Mouse (Mus musculus): ENCODE data around the gene Aen. TPM values are rescaled to one million over a fixed set of nuclear protein-coding genes. Genes with fewer than 3 reads are reported as not detected.

The Aen gene
- total and polyA plus RNA-seq, 2 experiments from 2014 or later, result 40.3 to 48.5 TPM

- Histone ChIP-seq H3K4me2 (ENCODE audit: low read depth, low read length, poor library complexity, severe bottlenecking) (no peak overlapping the region), H3K9ac (replicated peaks; ENCODE audit: low read length, poor library complexity, severe bottlenecking) (no peak overlapping the region), H3K27me3 (ENCODE audit: insufficient read depth, low read length) (no peaks in the 10 kb centered on the region), H3K36me3 (ENCODE audit: insufficient read depth, low read length) (no peaks in the 10 kb centered on the region), H3K9me3 (ENCODE audit: low read length) (no peaks in the 10 kb centered on the region), H3K4me1 (ENCODE audit: insufficient read depth, low read length) (peaks cover 4% of the 10 kb centered on the region; the same call in 1 of the 2 replicates), H3K27ac (ENCODE audit: low read depth, low read length) (no peak overlapping the region), H3K4me3 (ENCODE audit: low read depth, low read length) (no peak overlapping the region)
- no peak for TF ChIP-seq CTCF (IDR thresholded peaks at IDR 0.05)
- ATAC-seq (ENCODE audit: low FRiP score), result no peak
- WGBS, result 76% methylated on average over 7 of the region's 7 CpGs
- DNase-seq (ENCODE audit: low spot score), result no peak
Measured at GRCm38 (mm10) chr7:78863796-78864445, 31.7 kb upstream of the Aen start.

- WGBS, result 82% methylated on average over 4 of the region's 4 CpGs
- H3K27me3 ChIP-seq (ENCODE audit: insufficient read depth, low read length), result no peaks in the 10 kb centered on the region
- no peak overlapping the region for H3K4me3 ChIP-seq (ENCODE audit: low read depth, low read length)
- H3K4me1 ChIP-seq (ENCODE audit: insufficient read depth, low read length), result peaks cover 4% of the 10 kb centered on the region; the same call in 1 of the 2 replicates
- TF ChIP-seq CTCF (IDR thresholded peaks at IDR 0.05), result no peak
- ATAC-seq (ENCODE audit: low FRiP score), result no peak
- no peak for DNase-seq (ENCODE audit: low spot score)
- no peak overlapping the region for H3K4me2 ChIP-seq (ENCODE audit: low read depth, low read length, poor library complexity, severe bottlenecking)
- H3K9me3 ChIP-seq (ENCODE audit: low read length), result no peaks in the 10 kb centered on the region
- H3K9ac ChIP-seq (replicated peaks; ENCODE audit: low read length, poor library complexity, severe bottlenecking), result no peak overlapping the region
- H3K27ac ChIP-seq (ENCODE audit: low read depth, low read length), result no peak overlapping the region
- H3K36me3 ChIP-seq (ENCODE audit: insufficient read depth, low read length), result no peaks in the 10 kb centered on the region
Measured at GRCm38 (mm10) chr7:78864446-78864802, 31.2 kb upstream of the Aen start.

GRCm38 (mm10) chr7:78865212-78865949, 30.3 kb upstream of the Aen start:
- no peak for TF ChIP-seq CTCF (IDR thresholded peaks at IDR 0.05)

GRCm38 (mm10) chr7:78868731-78869130, 26.9 kb upstream of the Aen start:
- Histone ChIP-seq H3K4me1 (ENCODE audit: insufficient read depth, low read length) (peaks cover 4% of the 10 kb centered on the region; the same call in 1 of the 2 replicates), H3K9me3 (ENCODE audit: low read length) (no peaks in the 10 kb centered on the region), H3K27me3 (ENCODE audit: insufficient read depth, low read length) (no peaks in the 10 kb centered on the region), H3K27ac (ENCODE audit: low read depth, low read length) (no peak overlapping the region), H3K9ac (replicated peaks; ENCODE audit: low read length, poor library complexity, severe bottlenecking) (no peak overlapping the region), H3K4me2 (ENCODE audit: low read depth, low read length, poor library complexity, severe bottlenecking) (no peak overlapping the region), H3K4me3 (ENCODE audit: low read depth, low read length) (no peak overlapping the region), H3K36me3 (ENCODE audit: insufficient read depth, low read length) (no peaks in the 10 kb centered on the region)
- TF ChIP-seq CTCF (IDR thresholded peaks at IDR 0.05), result no peak
- WGBS, result 72% methylated on average over 5 of the region's 5 CpGs
- no peak for ATAC-seq (ENCODE audit: low FRiP score)
- no peak for DNase-seq (ENCODE audit: low spot score)

More at GRCm38 (mm10) chr7:78865212-78865949, 30.3 kb upstream of the Aen start:
- ATAC-seq (ENCODE audit: low FRiP score) (no peak), DNase-seq (ENCODE audit: low spot score) (no peak)
- no peak overlapping the region for H3K4me2 ChIP-seq (ENCODE audit: low read depth, low read length, poor library complexity, severe bottlenecking)
- no peaks in the 10 kb centered on the region for H3K36me3 ChIP-seq (ENCODE audit: insufficient read depth, low read length)
- peaks cover 4% of the 10 kb centered on the region; the same call in 1 of the 2 replicates for H3K4me1 ChIP-seq (ENCODE audit: insufficient read depth, low read length)
- H3K9ac ChIP-seq (replicated peaks; ENCODE audit: low read length, poor library complexity, severe bottlenecking), result no peak overlapping the region
- no peaks in the 10 kb centered on the region for H3K27me3 ChIP-seq (ENCODE audit: insufficient read depth, low read length)
- H3K4me3 ChIP-seq (ENCODE audit: low read depth, low read length), result no peak overlapping the region
- H3K9me3 ChIP-seq (ENCODE audit: low read length), result no peaks in the 10 kb centered on the region
- H3K27ac ChIP-seq (ENCODE audit: low read depth, low read length), result no peak overlapping the region
- 72% methylated on average over 12 of the region's 12 CpGs for WGBS

- H3K4me2 ChIP-seq (ENCODE audit: low read depth, low read length, poor library complexity, severe bottlenecking), result no peak overlapping the region
- H3K9ac ChIP-seq (replicated peaks; ENCODE audit: low read length, poor library complexity, severe bottlenecking), result no peak overlapping the region
- DNase-seq (ENCODE audit: low spot score) (no peak), ATAC-seq (ENCODE audit: low FRiP score) (no peak)
- no peaks in the 10 kb centered on the region for H3K27me3 ChIP-seq (ENCODE audit: insufficient read depth, low read length)
- WGBS, result 83% methylated on average over 6 of the region's 6 CpGs
- TF ChIP-seq CTCF (IDR thresholded peaks at IDR 0.05), result no peak
- H3K4me1 ChIP-seq (ENCODE audit: insufficient read depth, low read length), result peaks cover under 1% of the 10 kb centered on the region; the same call in 1 of the 2 replicates
- no peaks in the 10 kb centered on the region for H3K36me3 ChIP-seq (ENCODE audit: insufficient read depth, low read length)
- no peak overlapping the region for H3K4me3 ChIP-seq (ENCODE audit: low read depth, low read length)
- H3K9me3 ChIP-seq (ENCODE audit: low read length), result no peaks in the 10 kb centered on the region
- H3K27ac ChIP-seq (ENCODE audit: low read depth, low read length), result no peak overlapping the region
Measured at GRCm38 (mm10) chr7:78872366-78872765, 23.3 kb upstream of the Aen start.

- no peak for ATAC-seq (ENCODE audit: low FRiP score)
- H3K4me2 ChIP-seq (ENCODE audit: low read depth, low read length, poor library complexity, severe bottlenecking), result no peak overlapping the region
- 81% methylated on average over 5 of the region's 5 CpGs for WGBS
Measured at GRCm38 (mm10) chr7:78872831-78873230, 22.8 kb upstream of the Aen start.

More at GRCm38 (mm10) chr7:78872831-78873230, 22.8 kb upstream of the Aen start:
- no peaks in the 10 kb centered on the region for H3K9me3 ChIP-seq (ENCODE audit: low read length)
- H3K27ac ChIP-seq (ENCODE audit: low read depth, low read length), result no peak overlapping the region
- H3K4me1 ChIP-seq (ENCODE audit: insufficient read depth, low read length), result no peaks in the 10 kb centered on the region
- H3K9ac ChIP-seq (replicated peaks; ENCODE audit: low read length, poor library complexity, severe bottlenecking), result no peak overlapping the region
- H3K4me3 ChIP-seq (ENCODE audit: low read depth, low read length), result no peak overlapping the region
- H3K27me3 ChIP-seq (ENCODE audit: insufficient read depth, low read length), result no peaks in the 10 kb centered on the region
- no peaks in the 10 kb centered on the region for H3K36me3 ChIP-seq (ENCODE audit: insufficient read depth, low read length)
- no peak for DNase-seq (ENCODE audit: low spot score)
- TF ChIP-seq CTCF (IDR thresholded peaks at IDR 0.05), result no peak
